Mouse (Mus musculus) bone marrow, adult 2 months (tissue): ENCODE results near the gene Bcl2l14.

ENCODE experiments used
- CTCF ChIP-seq: fragments of 200-500 bp; IDR thresholded peaks from 2 replicates; pipeline ENCODE4 v1.5.1; 2011; ENCODE audit warnings: low read length, control low read depth; ENCODE audit not compliant: control insufficient read depth, insufficient read depth
- POLR2A ChIP-seq: fragments of 200-500 bp; IDR thresholded peaks from 2 replicates; pipeline ENCODE4 v1.6.1; 2011; ENCODE audit warnings: low read depth, mild to moderate bottlenecking, control low read depth, low read length, borderline replicate concordance; ENCODE audit not compliant: control insufficient read depth

DNA sequence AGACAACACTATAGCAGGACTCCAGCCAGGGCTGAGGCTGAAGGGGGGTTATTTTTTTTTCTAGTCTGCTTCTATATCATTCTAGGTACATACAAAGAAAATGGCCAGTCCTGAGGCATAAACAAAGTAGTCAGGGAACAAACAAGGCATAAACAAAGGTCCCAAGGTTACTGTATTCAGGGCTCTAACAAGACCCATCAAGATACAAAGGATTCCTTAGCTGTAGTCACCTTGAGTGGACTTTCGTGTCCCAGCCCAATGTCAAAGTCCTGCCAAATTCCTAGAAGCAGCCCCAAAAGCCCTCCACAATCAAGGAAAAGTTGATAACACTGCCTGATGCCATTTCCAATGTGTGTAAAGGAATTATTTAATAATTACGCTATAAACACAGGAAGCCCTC lies 5.3 kb upstream of the Bcl2l14 start:
- TF ChIP-seq POLR2A (no peak), CTCF (no peak)
